Mouse (Mus musculus): ENCODE results near the gene Rbl1.
"Not testable (repeated sequence)": the region's sequence is repeated elsewhere in the genome, so short reads cannot be mapped to it uniquely, and the experiment has no call there.

Rbl1 gene

DNA sequence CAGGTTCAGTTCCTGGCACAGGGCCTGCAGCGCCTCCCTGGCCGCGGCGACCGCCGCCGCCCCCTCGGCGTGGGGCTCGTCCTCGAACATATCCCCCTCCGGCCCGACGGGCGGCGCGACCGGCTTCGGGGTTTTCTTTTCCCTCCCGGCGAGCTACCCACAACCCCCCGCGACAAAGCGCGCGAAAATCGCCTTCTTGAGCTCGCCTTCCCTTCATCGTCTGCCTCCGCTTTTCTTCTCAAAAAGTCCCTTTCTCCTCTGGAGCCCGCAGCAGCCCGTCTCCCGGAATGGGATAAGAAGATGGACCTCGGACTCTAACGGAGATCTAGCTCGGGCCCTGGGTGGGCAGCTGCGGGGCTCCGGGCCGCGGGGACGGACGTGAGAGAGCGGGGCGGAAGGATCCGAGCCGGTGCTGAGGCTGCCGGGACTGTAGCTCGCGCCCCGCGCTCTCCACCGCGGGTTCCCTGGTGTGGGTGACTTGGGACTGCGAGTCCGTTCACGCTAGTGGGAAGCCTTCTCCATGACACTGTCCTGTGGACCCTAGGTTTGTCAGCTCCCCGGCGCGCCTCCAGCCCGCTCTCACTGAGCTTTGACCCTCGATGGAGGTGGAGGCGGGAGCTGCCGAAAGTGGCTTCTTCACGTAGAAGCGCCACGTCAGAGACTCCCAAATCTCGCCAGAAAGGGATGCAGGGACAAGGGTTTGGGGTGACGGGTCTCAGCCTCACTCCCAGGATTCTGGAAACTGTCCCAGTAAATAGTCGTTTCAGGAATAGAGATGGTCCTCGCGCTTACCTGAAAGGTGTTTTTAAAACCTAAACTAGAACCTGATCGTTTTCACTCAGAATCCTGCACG lies at the start of gene Rbl1:
Gene Rbl1 (minus strand): TSS at position 169 of the 853 bp plus-strand sequence.
- DNase-seq (ENCODE audit: low spot score) = peak; percentile 92

DNA sequence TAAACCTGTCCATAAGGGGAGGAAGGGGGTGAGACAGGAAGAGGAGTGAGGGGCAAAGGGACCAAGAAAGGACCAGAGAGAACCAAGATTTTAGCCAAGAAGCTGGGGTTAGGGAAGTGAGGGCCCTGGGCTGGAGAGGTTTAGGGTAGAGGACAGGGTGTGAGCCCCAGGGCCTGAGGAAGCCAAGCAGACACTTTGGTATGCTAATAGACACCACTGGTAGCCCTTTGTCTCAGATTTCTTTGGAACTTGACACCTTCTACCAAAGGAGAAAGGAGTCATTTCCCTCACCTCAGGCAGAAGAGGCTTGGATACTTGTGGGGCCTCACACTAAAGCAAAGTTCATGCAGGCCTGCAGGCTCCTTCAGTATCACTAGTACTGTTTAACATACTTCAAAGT lies 43.8 kb upstream of the Rbl1 start:
- no peak for DNase-seq (ENCODE audit: low spot score)

DNA sequence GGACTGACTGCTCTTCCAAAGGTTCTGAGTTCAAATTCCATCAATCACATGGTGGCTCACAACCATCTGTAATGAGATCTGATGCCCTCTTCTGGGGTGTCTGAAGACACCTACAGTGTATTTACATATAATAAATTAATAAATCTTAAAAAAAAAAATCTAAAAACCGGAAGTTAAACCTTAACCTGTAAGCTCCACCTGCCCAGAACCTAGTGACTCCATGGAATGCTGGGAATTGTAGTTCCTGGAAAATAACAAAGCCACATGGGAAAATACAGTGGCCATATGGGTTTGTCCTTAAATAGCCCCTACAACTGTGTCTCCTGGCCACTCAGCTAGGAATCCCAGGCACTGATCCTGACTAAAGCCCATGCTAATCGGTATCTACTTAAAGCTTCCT lies 41.3 kb upstream of the Rbl1 start:
- no peak for DNase-seq (ENCODE audit: low spot score)

DNA sequence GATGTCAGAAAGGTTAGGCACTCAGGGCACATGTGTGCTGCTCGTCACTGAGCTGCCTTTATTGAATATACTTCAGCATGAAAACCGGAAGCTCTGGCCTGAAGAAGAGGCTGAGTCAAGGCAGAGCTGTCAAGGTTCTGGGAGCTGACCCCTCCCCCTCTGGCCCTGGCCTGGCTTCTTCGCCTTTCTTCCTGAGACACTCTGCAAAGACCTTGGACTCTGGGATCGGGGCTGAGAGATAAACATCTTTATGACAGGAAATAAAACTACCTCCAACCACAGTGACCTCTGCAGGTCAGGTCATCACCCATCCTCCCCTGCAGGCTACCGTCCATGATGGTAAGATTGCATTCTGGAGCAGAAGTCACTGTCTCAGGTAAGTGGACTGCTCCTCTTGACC lies 40.7 kb upstream of the Rbl1 start:
- DNase-seq (ENCODE audit: low spot score) = no peak

DNA sequence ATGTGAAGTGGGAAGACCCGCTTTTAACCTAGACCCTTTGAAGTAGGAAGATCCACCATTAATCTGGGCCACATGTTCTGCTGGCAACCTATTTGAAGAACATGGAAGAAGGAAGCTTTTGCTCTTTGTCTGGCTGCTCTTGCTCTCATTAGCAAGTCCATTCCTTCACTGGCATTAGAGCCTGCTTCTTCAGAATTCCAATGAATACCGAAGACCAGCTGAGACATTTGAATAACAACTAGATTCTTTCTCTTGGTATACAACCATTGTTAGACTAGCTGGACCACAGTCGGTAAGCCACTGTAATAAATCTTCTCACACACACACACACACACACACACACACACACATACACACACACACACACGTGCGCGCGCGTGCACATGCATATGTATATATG lies 31.6 kb upstream of the Rbl1 start:
- no peak for DNase-seq (ENCODE audit: low spot score)

DNA sequence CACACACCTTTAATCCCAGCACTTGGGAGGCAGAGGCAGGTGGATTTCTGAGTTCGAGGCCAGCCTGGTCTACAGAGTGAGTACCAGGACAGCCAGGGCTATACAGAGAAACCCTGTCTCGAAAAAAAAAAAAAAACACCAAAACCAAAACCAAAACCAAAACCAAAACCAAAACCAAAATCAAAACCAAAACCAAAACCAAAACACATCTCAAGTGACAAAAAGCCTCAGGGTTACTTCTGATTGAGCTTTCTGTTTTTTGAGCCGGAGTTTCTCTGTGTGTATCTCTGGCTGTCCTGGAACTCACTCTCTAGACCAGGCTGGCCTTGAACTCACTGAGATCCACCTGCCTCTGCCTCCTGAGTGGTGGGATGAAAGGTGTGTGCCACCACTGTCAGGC lies 17.6 kb upstream of the Rbl1 start:
- not testable (repeated sequence) for DNase-seq (ENCODE audit: low spot score)

DNA sequence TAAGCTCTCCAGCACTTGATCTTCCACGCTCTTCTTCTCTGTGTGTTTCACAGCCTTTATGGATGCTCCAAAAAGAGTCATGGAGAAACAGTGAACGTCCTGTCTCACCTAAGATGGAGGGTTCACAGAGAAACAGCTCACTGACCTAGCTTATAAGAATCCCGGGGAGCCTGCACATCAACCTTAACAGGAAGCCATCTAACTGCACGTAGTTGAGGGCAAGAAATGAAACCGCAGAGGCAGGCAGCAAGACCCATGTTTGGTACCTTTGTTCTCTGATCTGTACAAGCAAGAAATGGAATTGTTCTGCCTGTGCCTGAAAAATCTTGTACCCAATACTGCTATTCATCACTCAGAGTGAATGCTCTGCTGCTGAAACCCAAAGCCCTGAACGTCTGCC lies 15.8 kb upstream of the Rbl1 start:
- DNase-seq (ENCODE audit: low spot score) = no peak

DNA sequence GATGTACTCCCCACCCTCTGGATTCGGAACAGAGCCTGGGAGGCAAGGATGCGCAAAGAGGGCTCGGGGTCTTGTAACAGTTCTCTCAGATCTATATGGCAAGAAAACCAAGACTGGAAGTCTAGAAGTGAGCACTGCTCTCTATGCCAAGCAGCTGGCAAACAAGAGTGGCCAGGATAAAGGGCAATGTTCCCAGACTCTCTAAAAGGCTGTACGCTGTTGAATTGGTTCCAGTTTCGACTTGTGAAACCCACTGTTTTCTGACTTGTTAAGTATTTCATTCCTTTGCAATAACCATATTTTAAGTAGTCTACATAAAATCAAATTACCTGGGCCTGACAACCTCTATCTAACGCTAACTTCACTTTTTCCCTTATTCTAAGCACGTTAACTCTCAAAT lies 7.4 kb upstream of the Rbl1 start:
- no peak for DNase-seq (ENCODE audit: low spot score)

DNA sequence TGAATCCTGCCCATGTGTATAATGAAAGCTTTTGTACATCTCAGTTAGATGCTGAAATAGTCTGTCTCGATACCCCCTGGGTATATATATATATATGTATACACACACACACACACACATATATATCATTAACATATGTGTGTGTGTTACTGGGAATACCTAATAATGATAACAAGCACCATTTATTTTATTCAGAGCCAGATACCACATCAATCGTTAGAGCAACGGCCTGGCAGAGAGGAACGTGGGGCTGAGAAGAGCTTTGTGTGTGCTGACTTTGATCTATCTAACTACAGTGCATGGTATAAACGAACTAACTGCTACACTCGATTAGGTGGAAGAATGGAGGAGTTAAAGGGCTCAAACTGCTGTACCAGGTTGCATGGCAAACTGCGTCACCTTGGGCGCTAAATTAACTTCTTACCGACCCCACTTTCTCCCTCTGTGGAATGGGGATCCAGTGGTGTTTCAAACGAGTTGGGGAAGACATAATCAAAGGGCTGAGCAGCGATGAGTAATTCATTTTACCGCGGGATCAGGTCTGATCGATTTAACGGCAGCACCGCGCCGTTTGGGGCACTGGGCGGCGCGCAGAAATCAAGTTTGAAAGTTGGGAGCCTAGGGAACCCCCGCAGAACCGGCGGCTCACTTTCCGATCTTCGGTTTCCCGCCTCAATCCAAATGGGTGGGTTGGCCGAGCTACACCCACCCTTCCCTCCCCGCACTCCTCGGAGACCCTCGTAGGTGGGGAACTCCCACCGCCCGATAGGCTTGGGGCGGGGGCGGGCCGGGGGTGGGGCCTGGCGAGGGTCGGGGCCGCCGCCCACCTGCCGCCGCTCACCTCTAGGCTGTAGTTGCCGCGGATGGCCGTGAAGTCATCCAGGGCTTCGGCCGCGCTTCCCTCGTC lies 622 bp downstream of the Rbl1 start:
- DNase-seq (ENCODE audit: low spot score) = peak; percentile 63

DNA sequence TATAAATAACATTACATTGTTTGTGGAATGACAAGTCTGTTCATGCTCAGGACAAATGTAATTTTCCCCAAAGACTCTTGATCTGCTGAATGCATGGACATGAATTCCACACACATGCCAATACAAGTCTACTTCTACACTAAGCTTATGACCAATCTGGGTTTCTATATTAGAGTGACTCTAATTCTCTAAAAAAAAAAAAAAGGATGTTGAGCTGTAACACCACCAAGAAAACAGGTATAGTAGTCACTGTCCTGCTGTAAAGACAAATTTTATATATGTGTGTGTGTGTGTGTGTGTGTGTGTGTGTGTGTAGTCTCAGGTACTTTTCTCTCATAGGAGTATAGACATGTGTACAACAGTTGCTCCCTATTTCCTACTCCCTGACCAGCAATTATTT lies 1.3 kb downstream of the Rbl1 start:
- no peak for DNase-seq (ENCODE audit: low spot score)

DNA sequence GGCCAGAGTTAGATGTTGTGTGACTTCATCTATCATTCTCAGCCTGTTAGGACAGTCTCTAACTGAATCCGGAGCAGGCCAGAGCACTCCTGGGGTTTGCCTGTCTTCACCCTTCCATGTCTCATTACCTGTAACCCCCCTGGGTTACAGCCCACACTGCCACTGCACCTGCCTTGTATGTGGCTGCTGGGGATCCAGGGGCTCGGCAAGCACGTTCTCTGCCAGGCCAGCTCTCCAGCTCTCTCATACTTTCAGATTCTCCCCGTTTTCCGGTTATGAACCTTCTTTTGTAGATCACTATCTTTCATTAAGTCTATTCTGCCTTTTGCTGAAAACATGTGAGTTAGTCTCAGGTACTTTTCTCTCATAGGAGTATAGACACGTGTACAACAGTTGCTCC lies 2.0 kb downstream of the Rbl1 start:
- DNase-seq (ENCODE audit: low spot score) = no peak

DNA sequence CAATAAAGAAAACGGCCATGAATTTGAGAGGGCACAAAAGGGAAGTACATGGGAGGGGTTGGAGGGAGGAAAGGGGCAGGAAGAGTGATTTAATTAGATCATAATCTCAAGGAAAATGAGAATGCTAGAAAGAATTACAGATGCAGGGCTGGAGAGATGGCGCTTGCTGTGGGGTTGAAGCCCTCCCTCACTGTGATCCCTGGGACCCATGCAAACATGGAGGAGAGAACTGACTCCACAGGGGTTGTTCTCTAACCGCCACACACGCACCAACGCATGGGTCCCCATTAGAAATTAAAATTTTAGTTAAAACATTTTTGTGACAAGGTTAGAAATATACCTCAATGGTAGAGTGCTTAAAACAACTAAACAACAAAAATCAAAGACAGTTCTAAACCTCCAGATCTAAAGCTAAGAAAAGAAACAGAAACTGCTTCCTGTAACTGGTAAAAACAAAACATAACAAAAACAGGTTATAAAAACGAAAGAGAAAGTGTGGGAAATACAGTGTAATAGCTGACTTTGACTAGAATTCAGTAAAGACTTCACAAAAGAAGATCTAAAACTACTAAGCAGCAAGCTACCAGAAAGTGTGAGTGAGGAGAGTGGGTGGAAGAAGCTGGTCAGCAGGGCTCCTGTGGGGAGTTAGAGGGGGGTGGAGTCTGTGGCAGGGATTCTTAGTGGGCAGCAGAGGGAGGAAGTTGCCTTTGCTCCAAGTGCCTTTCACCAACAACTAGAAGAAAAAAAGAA lies 3.1 kb downstream of the Rbl1 start:
- no peak for DNase-seq (ENCODE audit: low spot score)

DNA sequence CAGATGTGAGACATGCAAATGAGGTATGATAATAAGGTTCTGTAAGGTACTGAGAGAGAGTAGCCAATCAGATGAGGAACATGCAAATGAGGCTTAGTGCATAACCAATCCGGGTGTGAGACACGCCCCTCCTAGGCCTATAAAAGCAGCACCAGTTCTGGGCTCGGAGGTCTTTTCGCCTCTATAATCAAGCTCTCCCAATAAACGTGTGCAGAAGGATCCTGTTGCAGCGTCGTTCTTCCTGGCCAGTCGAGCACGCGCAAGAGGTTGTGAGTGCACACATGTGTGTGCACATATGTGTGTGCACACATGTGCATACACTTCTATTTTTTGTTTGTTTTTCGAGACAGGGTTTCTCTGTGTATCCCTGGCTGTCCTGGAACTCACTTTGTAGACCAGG lies 5.9 kb downstream of the Rbl1 start:
- not testable (repeated sequence) for DNase-seq (ENCODE audit: low spot score)

DNA sequence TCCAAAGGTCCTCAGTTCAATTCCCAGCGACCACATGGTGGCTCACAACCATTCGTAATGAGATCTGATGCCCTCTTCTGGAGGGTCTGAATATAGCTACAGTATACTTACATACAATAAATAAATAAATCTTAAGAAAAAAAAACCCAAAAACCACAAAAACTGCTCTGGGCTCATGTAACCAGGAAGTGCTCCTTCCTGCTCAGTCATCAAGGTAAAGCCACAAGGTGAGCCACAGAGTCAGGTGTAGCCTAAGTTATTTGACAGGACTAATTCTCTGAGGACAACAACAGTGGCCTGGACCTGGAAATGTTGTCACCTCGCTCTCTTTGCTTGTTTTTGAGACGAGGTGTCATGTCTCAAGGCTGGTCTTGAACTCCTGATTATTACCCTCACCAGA lies 13.7 kb downstream of the Rbl1 start:
- no peak for DNase-seq (ENCODE audit: low spot score)

DNA sequence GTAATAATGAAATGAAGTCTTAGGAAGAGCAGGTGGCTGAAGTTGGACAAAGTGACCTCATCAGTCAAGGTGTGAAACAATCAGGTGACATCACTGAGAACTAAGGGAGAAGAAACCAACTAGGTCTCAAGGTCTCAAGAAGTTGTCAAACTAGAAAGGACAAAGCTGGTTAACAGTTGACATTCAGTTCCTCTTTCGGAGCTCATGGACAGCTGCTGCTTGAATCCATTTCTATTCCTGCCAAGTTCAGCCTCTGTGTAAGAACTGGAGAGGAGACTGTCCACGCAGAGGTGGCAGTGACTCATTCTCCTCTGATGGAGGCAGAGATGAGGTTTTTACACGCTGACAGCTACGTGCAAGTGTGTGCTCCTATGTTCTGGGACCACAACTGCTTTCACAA lies 17.1 kb downstream of the Rbl1 start:
- DNase-seq (ENCODE audit: low spot score) = no peak

DNA sequence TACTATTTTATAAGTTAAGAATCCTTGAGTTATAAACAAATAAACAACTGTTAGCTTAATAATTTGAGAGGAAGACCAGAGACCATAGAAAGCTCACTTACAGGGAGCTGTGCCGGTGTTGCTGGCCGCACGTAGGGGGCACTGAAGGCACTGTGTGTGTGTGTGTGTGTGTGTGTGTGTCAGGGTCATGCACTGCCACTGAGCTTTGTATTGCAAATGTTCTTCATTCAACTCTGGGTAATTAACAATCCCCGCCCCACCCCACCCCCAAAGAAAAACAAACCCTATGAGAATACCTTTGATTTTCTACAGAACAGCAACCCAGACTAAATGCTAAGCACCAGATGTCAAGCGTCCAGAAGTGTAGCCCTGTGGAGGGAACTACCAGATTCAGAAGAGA lies 17.8 kb downstream of the Rbl1 start:
- DNase-seq (ENCODE audit: low spot score) = no peak

DNA sequence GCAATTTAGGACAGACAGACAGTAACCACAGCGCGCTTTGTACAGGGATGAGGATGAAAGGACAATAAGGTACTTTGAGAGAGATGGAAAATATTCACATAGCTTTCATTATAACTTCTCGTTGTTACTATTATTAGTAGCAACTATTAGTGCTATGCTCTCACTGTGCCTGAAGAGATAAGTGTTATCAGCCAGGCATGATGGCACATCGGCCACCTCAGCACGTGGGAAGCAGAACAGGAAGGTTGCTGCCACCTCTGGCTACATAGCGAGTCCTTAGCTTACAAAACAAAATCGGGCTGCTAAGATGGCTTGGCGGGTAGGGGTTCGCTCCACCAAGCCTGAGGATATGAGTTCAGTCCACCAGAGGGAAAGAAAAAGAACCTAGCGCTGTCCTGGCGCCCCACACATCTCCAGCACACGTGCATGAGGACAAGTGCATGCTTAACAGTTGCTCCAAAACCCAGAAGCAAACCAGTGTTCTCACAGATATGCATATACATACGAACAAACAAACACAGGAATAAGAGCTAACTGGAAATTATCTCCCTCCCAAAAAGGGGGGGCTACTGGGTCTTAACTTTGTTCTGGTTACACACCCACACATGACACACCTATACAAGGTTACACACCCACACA lies 19.2 kb downstream of the Rbl1 start:
- peak; percentile 53 for DNase-seq (ENCODE audit: low spot score)

DNA sequence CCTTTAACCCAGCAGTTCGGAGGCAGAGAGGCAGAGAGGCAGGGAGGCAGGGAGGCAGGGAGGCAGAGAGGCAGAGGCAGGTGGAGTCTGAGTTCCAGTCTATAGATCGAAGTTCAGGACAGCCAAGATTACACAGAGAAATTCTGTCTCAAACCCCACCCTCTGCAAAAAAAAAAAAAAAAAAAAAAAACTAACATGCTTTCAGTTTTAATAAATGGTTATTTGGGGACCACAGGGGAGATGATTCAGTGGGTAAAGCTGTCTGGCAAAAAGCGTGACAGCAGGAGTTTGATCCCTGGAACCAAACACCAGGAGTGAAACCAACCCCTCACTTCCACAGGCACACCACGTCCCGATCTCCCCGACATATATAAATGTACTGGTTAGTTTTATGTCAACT lies 26.2 kb downstream of the Rbl1 start:
- no peak for DNase-seq (ENCODE audit: low spot score)

DNA sequence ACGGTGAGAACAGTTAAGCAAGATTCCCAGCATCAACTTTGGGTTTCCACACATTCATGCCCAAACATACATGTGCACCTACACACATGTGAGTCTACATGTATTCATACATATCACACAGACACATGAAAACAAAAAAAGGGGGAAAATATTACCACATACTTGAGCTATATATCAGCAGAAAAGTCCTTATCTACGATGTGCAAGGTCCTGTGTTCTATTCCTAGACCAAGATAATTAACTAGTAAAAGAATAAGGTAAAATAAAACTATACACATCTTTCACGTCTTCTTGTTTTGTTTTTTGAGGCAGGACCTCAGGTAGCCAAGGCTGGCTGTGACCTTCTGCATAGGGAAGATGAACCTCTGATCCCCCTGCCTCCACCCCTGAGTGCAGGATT lies 28.1 kb downstream of the Rbl1 start:
- no peak for DNase-seq (ENCODE audit: low spot score)

DNA sequence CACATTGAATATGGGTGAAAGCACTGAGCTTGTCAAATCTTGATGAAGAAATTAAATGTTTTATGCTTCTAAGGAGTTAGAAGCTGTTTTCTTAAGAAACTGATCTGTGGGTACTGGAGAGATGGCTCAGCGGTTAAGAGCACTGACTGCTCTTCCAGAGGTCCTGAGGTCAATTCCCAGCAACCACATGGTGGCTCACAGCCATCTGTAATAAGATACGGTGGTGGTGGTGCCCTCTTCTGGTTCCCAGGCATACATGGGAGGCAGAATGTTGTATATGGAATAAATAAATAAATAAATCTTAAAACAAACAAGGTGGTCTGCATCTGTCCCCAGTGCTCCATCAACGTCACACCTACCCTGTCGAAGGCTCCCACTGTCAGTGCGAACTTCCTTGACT lies 29.9 kb downstream of the Rbl1 start:
- DNase-seq (ENCODE audit: low spot score) = no peak

DNA sequence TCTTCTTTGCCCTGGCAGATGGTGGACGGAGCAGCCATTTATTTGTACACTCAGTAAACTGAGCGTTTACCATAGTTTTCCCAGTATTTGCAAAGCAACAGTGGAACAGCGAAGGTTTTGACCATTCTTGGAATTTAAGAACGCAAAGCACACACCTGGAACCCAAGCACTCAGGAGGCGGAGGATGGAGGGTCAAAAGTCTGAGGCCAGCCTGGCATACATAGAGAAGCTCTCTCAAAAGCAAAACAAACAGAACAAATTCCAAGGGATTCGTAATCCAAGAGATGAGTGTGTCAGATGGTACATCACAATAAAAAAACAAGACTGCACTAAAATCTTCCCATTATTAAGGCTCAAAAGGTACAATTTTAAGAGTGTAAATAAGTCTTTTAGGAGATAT lies 30.8 kb downstream of the Rbl1 start:
- no peak for DNase-seq (ENCODE audit: low spot score)

DNA sequence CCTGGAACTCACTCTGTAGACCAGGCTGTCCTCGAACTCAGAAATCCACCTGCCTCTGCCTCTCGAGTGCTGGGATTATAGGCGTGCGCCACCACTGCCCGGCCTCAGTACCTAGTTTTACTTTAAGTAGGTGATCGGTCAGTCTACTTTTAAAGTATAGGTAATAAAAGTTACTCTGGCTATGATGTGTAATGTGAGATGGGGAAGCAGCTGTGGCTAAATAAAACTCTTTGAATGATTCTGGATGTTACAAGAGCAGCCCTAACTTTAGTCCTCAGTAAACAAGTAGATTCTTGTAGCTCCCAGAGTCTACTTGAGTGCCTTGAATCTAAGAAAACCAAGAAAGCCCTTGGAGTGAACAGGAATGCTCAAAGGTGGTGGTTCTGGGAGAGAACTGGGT lies 31.4 kb downstream of the Rbl1 start:
- DNase-seq (ENCODE audit: low spot score) = no peak
